Mouse (Mus musculus) lung, adult 2 months (tissue): ENCODE measurements at regions not wholly inside any gene's neighbourhood (a gene's known extent, or its start where the extent isn't known, plus 50 kb on each side); places are given as distances from the start of the nearest gene placed in this dataset.

Experiments used
- CTCF ChIP-seq: fragments of 200-500 bp; IDR thresholded peaks from 2 replicates; pipeline ENCODE4 v1.5.1; 2011; ENCODE audit warnings: mild to moderate bottlenecking, low read length, control low read depth; ENCODE audit not compliant: insufficient read depth
- POLR2A ChIP-seq: fragments of 200-500 bp; IDR thresholded peaks from 2 replicates; pipeline ENCODE4 v1.6.1; 2011; ENCODE audit warnings: low read depth, mild to moderate bottlenecking, control low read depth, low read length, borderline replicate concordance; ENCODE audit errors: extremely low read depth

DNA sequence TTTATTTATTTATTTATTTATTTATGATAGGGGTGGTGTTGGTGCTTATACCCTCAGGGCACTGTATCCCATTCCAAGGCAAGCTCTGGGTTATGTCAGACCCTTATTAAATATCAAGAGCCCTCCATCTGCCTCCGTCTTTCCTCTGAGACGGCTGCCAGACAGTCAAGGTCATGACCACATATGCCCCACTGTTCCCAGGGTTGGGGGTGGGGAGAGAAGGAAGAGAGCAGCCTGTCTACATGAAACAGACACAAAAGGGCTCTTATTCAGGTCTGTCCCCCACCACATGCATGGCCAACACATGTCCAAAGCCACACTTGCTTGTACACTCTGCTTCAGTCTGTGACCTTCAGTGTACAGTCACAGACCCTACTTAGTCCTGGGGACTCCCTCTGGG, 632.9 kb upstream of the 3110018I06Rik start:
- TF ChIP-seq POLR2A (no peak), CTCF (no peak)
